Mouse (Mus musculus): Measurements from ENCODE around the gene Arhgef12.

GRCm38 (mm10) chr9:43070153-43070552, 36.9 kb downstream of the Arhgef12 start:
- TF ChIP-seq POLR2A (IDR thresholded peaks at IDR 0.05; ENCODE audit: low read depth, low read length) (no peak), CTCF (IDR thresholded peaks at IDR 0.05; ENCODE audit: extremely low read depth, insufficient read length, insufficient replicate concordance, low read depth, low read length) (no peak)
